Mouse (Mus musculus) heart, adult 11 months (tissue): Measurements from ENCODE around the gene Rtbdn.

Source experiments
- DNase-seq: peaks from one replicate; pipeline ENCODE4 v3.0.0; 2022

Gene Rtbdn

GRCm38 (mm10) chr8:84965731-84966291 lies 19.0 kb downstream of the Rtbdn start:
- peak; percentile 100 for DNase-seq

- DNase-seq: peak; percentile 93
Observed at GRCm38 (mm10) chr8:84966603-84967002, 19.8 kb downstream of the Rtbdn start.

- DNase-seq: peak; percentile 93
Observed at GRCm38 (mm10) chr8:84967532-84968304, 20.9 kb downstream of the Rtbdn start.

GRCm38 (mm10) chr8:84968650-84969049 lies 21.9 kb downstream of the Rtbdn start:
- peak; percentile 95 for DNase-seq

GRCm38 (mm10) chr8:84969241-84970134 lies 22.7 kb downstream of the Rtbdn start, which contains the start of the genes Gm49661, Prdx2 and Rnaseh2a:
Gene Gm49661 (minus strand): TSS chr8:84969433.
Gene Prdx2 (plus strand): TSS chr8:84969587.
Gene Rnaseh2a (minus strand): TSS chr8:84969767.
- DNase-seq: peak; percentile 98

GRCm38 (mm10) chr8:84970135-84970790 lies 23.5 kb downstream of the Rtbdn start:
- peak; percentile 91 for DNase-seq

- peak; percentile 87 for DNase-seq
Observed at GRCm38 (mm10) chr8:84970913-84971312, 24.1 kb downstream of the Rtbdn start.

GRCm38 (mm10) chr8:84973079-84973478 lies 26.3 kb downstream of the Rtbdn start:
- DNase-seq: peak; percentile 86

- peak; percentile 97 for DNase-seq
Observed at GRCm38 (mm10) chr8:84973803-84974542, 27.2 kb downstream of the Rtbdn start.

GRCm38 (mm10) chr8:84974543-84975142 lies 27.9 kb downstream of the Rtbdn start:
- DNase-seq: no peak

- DNase-seq: peak; percentile 97
Observed at GRCm38 (mm10) chr8:84975434-84975833, 28.6 kb downstream of the Rtbdn start.

GRCm38 (mm10) chr8:84976031-84976762 lies 29.4 kb downstream of the Rtbdn start:
- peak; percentile 100 for DNase-seq

- no peak for DNase-seq
Observed at GRCm38 (mm10) chr8:84976763-84977434, 30.1 kb downstream of the Rtbdn start.

- DNase-seq: peak; percentile 98
Observed at GRCm38 (mm10) chr8:84977435-84978247, 30.9 kb downstream of the Rtbdn start.

- DNase-seq: peak; percentile 100
Observed at GRCm38 (mm10) chr8:84978248-84978940, 31.6 kb downstream of the Rtbdn start, which contains the start of gene Junb. Gene Junb (minus strand): TSS chr8:84978718.

GRCm38 (mm10) chr8:84979599-84980421 lies 33.0 kb downstream of the Rtbdn start:
- DNase-seq: peak; percentile 100

- DNase-seq: peak; percentile 99
Observed at GRCm38 (mm10) chr8:84980622-84981358, 34.0 kb downstream of the Rtbdn start.
